Mouse (Mus musculus) kidney, adult 9 months (tissue): ENCODE data around the gene Gm26620.
A peak's percentile ranks its signal among the peaks of the same experiment; 100 is the strongest.

Source experiments
- DNase-seq: peaks from one replicate; pipeline ENCODE4 v3.0.0; 2022

The Gm26620 gene

DNA sequence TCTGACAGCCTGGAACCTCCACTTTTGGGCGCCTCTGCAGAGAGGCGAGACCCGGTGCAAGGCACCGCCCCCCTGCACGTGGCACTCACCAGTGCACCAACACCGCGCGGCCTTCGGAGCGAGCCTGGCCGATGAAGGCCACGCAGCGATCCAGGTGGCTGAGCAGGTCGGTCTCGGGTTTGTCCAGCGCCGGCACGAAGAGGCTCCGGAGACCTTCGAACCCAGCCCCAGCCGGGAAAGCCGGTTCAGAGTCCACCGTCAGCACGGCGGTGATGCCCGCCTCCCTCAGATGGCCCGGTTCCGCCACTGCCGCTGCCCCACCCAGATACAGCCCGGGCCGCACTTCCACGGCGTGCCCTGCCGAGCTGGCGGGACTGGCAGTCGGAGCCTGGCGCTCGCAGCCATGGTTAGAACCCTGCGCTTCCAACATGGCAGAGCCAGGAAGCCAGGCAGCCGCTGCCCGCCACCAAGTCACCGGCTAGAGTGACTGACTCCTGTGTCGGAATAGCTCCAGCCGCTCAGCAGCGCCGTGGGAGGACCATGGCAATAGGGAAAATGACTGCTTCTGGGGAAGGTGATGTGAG is at the start of gene Gm26620, which contains the start of gene Dusp12:
TSS of gene Gm26620 (plus strand) at position 88 of the 584 bp plus-strand sequence.
TSS of gene Dusp12 (minus strand) at position 563 of the 584 bp plus-strand sequence.
- DNase-seq = peak; percentile 91

DNA sequence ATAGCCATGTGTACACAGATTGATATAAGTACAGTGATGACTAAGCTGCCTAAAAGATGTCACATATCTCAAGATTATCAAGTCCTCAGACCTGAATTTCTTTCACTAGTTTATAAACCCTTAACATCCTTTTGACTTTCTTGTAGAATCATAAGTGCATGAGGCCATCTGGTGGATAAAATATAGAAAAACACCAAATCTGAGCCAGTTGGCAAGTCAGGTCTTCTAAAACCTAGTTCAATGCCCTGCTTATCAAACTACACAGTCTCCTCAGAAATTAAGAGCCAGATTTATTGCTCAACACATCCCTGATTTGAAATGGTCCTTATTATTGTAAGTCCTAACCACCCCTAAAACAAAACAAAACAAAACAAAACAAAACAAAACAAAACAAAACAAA is 45.2 kb upstream of the Gm26620 start:
- peak; percentile 44 for DNase-seq

DNA sequence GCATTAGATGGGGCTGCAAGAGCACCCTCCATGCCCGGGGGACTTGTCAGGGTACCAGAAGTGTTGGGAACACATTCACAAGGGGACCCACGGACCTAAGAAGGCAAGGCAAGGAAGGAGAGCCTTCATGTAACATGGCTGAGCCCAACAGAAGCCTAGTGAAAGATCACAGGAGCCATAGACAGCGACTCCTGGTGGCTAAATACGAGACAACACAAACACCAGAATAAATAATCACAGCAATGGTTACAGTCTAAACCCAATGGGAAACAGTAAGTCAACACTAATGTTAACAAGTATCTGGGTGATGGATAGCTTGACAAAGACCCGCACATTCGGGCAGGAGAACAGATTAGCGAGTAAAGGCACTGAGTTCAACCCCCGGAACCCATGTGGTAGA is 40.5 kb upstream of the Gm26620 start:
- DNase-seq = peak; percentile 24

DNA sequence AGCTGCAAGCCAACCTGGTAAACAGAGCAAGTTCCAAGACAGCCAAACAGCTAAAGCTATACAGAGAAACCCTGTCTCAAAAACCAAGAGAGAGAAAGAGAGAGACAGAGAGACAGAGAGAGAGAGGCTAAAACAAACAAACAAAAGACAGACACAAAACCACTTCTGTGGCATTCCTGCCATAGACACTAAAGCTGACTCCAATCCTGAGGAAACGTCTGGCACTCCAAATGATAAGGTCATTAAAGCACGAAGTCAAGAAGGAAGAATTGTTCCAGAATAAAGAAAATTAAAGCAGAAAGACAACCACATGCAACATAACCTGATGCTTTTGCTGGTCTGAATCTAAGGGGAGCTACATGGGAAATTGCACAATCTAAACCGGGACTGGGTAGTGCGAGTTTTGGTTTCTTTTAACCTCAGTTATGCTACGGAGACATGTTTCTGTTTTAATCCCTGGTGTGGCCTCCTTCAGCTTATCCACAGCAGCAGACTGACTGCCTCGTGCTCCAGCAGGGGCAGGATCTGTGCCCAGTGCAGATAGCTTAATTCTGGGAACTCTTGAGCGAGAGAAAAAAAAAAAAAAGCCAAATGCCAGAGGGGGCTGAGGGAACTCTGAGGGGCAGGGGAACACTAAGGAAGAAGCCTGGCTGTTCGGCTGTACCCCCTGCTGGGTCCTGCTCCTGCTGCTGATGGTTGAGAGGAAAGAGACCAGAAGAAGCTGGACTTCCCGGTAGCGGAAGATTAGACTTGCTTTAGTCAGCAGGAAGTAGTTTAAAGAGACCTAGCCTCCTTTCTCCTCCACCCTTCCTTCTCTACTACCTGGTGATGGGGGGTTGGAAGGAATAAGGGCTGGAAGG is 39.2 kb upstream of the Gm26620 start:
- DNase-seq = no peak

DNA sequence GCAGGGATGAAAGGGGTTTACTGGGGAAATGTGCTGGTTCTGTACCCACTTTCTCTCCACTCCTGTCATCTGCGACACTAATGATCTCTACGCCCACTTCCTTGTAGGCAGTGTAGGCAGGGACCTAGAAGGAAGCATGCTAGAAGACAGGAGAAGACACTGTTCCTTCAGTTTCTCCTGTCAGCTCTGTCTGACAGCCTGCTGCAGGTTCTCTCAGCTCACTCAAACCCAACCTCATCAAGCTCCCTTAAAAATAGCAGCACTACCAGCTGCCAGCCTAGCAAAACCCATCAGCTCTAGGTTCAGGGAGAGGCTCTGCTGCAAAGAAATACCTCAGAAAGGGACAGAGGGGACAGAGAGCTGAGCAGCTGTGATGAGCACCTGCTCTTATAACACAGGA is 34.9 kb upstream of the Gm26620 start:
- DNase-seq = no peak

DNA sequence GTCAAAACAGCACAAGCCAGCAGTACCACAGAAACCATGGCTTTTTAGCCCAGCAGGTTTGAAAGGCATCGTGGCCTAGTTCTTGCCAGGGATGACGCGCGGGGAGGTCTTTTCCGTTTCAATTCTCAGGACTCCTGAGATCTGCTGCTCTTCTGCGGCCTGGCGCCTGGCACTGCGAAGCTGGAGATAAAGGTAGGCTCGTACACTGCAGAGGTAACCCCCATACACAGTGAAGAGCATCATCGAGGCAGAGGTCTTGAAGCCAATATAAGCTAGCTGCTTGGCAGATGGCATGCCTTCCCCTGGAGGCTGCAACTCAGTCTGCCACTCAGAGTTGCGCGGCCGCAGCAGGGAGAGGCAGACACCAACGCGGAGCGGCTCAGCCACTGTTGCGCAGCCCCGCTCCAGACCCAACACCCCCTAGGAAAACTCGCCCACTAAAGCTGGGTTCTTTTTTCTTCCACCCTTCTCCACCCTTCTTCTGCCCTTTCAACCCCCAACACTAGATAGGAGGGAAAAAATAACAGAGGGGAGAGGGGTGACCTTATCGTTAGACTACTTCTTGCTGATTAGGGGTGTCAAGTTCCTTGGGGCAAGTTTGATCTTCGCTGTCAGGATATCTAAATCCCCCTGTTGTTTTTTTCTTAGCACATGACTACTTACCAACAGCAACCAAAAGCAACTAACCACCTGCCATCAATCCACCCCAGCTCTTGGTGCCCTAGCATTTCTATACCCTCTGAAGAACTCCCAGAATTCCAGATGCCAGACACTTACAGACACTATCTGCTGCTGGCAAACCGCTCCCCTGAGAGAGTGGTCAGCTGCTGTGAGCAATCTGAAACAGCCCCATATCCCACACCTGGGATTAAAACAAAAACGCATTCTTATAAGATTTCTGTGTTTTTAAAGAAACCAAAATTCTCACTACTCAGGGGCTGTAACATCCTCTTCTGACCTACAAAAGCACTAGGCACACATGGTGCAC is 33.9 kb upstream of the Gm26620 start:
- DNase-seq = no peak

DNA sequence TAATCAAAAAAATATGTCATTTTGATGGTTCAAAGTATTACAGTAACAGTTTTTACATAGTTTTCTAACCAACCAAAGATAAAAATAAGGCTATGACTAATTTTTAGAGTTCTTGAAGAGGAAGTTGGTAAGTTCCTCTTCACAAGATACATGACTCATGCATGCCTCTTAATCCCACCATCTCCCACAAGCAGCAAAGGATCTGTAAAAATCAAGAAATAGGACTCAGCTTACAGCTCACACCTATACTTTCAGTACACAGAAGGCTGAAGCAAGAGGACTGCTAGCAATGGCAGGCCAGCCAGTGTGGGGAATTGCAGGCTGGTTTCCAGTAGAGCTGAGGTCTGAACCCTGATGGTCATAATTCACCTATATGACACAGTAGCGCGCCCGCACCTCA is 31.3 kb upstream of the Gm26620 start:
- no peak for DNase-seq

DNA sequence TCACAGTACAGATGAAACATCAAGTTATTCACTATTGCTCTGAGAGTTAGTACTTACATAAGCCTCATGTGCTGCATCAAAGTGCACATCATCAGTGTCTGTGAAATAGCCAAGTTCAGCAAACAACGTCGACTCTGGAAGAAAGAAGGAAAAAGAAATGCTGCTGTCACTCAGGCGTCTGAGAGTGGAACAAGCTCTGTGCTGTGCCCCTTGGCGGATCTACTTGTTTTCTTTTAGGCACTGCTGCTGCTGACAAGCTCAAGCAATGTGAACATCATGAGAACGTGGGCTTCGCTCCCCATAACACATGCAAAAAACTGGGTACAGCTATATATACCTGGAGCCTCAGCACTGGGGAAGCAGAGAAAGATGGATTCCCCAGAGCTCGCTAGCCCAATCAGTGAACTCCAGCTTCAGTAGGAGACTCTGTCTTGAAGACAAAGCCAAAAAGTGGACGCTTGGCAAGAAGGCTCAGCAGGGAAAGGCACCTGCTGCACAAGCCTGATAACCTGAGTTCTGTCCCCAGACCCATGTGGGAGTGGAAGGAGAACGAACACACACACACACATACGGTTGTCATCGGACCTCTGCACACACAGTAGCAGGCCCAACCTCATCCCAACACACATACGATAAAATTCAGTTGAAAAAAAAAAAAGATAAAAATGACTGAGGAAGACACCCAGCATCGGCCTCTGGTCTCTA is 29.7 kb upstream of the Gm26620 start:
- DNase-seq = no peak

DNA sequence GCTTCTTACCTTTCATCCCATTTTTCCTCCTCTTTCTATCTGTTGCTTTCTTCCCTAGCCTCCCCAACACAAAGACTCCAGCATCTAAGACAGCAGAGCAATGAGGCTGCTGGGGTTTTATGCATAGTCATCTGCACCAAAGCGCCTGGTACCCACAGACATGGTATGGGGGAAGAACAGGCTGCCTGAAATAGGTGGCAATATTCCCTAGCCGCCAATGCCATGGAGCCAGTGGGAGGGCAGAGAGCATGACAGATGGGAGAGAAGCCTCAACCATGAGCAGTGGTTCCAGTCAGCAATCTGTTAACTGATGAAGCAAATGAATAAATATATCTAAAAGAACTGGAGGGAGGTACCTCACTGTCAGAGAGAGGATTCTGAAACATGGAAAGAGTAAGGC is 27.5 kb upstream of the Gm26620 start:
- no peak for DNase-seq

DNA sequence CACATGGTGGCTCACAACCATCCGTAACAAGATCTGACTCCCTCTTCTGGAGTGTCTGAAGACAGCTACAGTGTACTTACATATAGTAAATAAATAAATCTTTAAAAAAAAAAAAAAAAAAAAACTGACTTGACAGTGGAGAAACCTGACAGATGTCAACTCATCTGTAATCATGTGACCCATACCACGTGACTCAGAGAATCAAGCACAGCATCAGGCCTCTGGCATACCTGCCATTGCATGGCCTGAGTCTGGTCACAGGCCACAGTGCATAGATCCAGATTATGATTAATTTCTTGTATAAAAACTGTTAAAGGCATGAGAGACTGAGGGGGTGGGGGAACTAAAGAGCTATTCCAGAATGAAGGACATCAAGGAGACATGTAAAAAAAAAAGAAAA is 26.0 kb upstream of the Gm26620 start:
- DNase-seq = no peak

DNA sequence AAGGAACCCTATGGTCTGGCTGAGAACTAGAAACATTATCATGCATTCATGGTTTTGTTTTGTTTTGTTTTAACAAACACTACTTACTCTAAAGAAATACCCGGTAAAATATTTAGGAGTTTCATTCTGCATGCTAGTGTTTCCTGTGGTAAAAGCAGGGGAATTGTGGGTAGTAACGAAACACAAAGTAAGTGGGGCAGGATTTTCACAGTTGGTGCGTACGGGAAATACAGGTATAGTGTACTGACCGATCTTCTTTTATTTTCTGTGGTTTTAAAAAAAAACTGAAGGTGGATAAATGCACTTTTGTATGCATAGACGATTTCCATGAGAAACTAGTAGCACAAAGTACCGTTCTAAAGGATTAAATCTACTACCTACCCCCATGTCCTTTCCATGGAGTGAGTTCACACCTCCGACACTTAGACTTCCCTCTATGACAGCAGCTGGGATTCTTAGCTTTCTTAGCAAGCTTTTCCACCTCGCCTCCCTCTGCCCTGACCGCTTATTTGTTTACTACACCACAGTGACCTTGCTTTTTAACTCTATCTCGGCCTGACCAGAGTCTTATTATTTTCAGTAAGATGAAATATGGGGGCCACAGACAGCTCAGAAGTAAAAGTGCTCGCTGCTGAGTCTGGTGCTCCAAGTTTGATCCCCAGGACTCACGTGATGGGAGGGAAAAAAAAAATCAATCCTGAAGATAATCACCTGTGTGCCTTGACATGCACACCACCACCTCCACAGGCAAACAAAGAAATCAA is 23.0 kb upstream of the Gm26620 start:
- no peak for DNase-seq

DNA sequence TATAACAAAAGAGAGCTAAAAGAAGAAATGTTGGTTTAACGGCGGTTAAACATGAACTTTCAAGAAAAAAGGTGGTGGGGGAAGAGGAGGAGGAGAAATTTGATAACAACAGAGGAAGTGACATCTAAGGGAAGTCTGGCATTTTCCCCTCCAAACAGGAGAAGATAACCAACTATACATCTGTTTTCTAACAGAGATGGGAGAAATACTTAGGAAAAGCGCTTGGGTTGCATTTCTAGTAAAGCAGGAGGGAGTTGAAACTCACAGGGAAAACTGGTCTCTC is 22.5 kb upstream of the Gm26620 start:
- no peak for DNase-seq

DNA sequence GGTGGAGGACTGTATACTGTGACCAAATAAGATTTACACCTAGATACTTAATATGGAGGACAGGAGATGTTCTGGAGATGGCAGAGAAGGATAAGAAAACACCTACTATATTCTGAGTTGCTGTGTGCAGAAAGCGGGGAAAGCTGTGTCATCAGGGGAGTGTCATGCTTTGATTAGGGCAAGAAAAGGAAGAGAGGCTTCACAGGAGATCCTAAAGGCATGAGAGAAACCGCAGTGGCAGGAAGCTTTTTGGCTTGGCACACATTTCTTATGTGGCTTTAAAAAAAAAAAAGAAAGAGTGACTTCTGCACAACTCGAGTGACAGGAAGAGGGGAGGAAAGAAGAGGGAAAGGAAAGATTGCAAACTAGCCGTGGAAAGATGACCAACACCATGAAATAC is 21.8 kb upstream of the Gm26620 start:
- DNase-seq = no peak

DNA sequence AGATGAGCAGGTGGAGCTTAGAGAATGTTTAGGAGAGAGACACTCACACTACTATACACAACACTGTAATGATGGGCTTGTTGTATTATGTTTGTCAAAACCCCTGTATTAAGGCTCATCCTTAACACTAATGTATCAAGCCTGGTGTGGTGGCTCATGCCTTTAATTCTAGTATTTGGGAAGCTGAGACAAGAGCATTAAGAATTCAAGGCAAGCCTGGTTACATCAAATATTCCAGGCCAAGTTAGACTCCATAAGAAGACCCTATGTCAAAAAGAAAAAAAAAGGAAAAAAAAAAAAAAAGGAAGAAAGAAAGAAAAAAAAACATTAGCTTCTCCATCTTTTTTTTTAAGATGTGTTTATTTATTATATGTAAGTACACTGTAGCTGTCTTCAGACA is 20.6 kb upstream of the Gm26620 start:
- no peak for DNase-seq

DNA sequence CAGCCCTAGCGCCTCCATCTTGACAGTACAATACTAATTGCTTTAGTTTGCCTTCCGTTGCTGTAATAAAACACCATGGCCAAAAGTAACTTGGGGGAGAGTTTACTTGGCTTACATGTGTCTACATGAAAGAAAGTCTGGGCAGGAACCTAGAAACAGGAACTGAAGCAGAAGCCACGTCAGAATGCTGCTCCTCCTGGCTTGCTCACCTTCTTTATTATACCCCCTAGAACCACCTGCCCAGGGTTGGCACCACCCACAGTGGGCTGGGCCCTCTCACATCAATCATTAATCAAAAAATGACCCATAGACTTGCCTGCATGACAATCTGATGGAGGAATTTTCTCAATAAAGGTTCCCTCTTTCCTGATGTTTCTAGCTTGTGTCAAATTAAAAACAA is 20.1 kb upstream of the Gm26620 start:
- peak; percentile 45 for DNase-seq

DNA sequence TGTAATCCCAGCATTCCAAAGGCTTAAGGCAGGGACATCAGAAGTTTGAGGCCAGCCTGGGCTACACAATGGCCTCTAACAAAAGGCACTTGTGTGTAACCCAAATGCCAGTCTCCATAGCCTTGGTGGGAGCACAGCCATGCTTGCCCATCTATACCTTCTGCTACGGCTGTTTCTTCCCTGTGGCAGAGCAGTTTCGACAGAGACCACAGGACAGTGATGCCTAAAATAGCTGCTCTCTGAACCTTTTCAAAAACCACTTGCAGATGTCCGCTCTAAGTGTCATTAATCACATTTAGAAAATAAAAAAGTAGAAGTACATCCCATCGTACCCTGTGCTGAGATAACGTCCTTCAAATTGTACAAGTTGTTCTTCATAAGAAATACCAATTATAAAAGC is 19.5 kb upstream of the Gm26620 start:
- DNase-seq = no peak

DNA sequence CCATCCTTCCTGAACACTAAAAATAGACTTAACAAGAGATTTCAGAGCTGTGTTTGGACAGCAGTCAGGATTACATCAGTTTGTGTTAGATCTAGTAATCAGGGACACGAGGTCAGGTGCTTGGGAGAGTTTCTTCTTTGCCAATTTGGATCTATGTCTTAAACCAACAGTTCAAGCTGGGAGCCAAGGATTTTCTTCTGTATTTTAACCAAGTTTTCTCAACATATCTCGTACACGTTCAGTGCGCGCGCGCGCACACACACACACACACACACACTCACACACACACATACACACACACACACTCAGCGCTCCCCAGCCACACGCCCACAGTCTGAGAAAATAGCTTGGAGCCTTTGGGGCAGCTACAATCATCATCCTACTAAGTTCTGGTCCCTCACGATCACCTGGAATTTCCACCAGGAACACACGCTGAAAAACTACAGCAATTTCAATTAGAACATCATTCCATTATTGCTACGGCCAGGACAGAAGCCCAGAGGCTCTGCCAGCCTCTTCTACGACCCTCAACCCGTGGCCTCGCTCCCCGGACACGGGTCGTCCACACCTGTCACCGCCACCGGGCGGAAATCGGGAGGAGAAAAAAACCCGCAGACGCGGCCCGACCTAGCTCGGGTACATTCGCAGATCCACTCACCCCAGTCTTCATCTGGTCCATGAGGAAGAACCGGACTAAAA is 17.7 kb upstream of the Gm26620 start:
- DNase-seq = no peak

DNA sequence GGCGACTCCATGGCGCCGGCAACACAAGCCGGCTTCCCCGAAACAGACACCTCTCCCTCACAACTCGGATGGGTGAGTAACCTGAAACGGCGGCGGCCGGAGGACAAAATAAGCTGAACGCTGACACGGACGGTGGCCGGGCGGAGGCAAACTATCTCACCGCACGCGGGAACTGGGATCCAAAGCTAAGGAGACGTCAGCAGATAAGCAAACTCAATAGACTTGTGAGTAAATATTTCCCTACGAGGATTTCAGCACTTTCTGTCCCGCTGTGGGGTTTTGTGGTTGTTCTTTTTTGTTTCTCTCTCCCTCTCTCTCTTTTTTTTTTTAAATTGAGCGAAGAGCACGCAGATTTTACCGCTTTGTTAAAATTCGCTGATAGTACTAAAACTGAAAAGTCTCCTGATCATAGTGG is 17.2 kb upstream of the Gm26620 start, which contains the start of gene Atf6:
TSS of gene Atf6 (minus strand) at position 81 of the 415 bp plus-strand sequence.
- peak; percentile 98 for DNase-seq

DNA sequence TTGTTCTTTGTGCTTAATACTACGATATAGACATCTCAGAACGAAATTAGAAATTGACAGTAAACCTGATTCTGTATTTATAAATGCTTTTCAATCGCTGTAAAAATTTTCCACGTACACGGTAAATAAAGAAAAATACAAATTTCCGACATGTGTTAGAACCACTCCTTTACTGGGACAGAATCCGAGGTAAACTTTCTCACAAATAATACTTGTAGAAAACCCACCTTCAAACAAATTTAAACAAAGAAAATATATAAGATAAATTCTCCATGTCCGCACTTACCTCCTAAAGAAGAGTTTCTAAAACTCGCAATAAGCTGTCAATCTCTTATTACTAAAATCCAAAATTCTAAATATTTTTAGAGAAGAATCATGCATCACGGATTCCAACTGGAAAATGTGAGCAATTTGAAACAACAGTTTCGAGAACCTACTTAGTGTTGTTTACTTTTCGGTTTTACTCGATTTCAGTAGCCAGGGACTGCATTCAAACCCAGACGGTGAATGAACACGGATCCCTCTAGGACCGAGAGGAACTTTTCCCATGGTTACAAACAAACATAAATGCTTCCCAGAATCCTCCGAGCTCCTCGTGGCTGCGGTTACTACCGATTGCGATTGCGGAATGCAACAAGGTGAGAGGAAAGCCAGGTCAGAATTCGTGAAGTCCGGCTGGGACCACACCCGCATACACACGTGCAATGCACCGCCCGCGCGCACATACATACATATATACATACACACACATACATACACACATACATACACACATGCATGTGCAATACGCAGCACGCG is 16.6 kb upstream of the Gm26620 start:
- peak; percentile 90 for DNase-seq

DNA sequence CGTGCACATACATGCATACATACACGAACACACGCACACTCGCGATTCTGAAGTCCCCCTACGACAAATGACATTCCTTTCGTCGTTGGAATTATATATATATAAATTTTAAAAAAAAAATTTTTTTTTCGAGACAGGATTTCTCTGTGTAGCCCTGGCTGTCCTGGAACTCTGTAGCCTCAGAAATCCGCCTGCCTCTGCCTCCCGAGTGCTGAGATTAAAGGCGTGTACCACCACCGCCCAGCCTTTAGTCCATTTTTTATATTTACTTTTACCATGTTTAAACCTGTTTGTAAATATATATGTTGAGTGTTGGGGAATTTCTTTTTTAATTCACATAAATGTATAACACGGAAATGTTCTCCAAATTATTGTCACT is 16.0 kb upstream of the Gm26620 start:
- DNase-seq = no peak

DNA sequence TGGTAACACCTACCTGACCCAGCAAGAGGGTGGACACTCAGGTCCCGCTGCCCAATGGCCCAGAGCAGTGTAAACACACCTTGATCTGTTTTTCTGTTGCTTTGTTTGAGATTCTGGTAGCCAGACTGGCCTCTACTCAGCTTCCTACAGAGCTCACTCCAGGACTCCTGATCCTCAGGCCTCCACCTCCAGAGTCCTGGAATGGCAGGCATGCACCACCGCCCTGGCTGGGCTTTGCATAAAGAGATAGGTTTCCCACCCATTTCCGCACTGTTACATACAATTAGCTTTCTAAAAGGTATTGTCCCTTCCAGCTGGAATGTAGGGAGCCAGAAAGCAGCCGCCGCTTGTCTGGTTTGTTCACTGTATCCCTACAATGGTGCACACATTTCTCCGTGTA is 13.5 kb upstream of the Gm26620 start:
- no peak for DNase-seq
